Mouse (Mus musculus) adipocyte (in vitro differentiated cells): ENCODE results near the gene Lama5.

ENCODE experiments used
- DNase-seq: peaks from one replicate; pipeline ENCODE4 v3.0.0-alpha.2; 2016; ENCODE audit warnings: low spot score

The Lama5 gene

DNA sequence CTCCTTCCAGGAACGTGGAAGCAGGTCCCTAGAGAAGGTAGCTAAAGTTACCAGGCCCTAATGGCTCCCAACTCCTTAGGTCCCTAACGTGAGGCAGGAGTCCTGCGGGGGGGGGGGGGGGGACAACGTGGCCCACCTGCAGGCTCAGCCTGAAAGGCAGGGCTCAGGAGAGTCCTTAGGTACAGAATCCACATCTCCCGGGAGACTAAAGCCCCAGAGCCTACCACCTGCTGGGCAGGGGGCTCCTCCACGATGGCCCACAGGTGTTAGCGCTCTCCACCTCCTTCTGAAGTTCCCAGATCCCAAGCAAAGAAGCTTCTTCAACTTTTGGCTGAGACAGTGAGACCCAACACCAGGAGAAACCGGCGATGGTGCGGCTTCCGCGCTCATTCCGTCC, 1.0 kb downstream of the Lama5 start:
- DNase-seq: no peak

DNA sequence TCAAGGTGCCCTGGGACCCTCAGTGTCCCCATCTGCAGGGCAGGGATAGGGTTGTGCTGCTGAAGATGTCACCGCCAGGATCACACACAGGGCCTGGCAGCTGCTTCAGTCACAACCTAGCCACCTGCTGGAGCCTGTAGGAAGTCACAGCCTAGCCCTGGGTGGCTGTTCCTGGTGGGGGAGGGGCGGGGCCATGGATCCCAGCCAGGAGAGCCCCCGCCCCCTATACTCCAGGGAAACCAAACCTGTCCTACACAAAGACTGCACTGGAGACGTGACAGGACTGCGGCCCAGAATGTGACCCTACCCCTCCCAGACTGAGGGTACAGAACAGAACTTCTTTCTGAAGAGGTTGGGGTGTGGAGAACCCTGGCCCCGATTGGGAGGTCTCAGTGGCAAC, 3.4 kb downstream of the Lama5 start:
- DNase-seq: no peak

DNA sequence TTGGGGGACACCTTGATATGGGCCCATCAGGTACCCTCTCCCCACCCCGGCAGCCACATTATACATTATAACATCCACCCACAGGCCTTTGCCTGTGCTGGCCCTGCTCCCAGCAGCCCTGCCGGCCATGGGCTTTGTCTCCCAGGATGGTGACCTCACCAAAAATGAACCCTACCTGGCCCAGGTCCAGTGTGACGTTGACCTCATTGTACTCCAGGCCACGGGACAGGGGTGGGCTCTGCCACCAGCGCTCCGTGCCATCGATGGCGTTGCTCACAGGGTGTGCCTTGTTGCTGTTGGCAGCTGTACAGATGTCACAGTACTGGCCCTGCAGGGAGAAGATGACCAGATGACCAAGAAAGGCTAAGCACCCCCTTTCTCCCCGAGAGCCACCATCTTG, 4.6 kb downstream of the Lama5 start:
- no peak for DNase-seq

DNA sequence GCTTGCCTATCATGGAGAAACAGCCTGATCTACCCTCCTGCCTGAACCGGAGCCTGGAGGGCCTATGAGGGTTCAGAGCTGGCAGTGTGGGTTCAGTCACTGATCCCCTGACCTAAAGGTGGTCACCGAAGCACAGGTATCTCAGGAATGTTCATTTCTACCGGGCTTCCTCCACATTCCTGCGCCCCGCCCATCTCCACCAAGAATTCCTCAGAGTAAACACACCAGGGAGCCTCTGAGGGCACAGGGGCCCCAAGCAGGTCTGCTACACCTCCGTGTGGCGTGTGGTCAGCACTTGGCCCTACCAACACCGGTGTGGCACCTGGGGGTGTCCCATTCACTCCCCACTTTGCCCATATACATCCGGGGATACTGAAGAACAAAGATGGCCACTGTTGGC, 5.5 kb downstream of the Lama5 start:
- DNase-seq: no peak

DNA sequence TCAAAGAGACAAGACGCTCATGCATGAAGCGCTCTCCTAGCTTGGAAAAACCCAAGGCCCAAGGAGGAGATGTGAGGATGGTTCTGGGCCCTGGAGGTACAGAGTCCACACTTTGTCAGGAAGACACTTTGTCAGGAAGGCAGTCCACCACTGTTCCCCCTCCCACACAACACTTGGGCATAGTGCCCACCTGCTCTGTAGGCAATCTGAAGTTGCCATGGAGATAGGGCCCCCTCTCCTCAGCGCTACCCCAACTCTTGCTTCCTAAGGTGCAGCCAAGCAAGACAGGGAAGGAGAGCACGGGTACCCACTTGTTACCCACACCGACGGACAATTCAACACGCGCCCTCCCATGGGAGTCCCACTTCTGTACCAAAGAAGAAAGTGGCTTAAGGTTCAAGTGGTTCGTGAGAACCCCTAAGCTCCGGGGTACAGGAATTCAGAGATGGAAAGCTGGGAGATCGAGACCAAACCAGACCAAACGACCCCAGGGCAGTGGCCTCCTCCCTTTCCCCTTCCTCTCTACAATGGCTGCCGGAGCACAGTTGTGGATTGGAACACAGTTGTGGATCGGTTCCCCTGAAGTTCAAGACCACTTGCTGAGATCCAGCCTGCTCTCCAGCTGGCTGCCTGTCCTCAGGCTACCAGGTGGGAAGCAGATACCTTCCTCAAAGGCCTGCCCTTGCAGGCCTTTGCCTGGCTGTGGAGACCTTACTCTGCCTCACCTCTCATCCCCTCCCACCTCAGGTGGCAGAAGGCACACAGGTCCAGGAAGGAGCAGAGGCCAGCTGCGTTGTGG, 6.3 kb downstream of the Lama5 start:
- DNase-seq: no peak

DNA sequence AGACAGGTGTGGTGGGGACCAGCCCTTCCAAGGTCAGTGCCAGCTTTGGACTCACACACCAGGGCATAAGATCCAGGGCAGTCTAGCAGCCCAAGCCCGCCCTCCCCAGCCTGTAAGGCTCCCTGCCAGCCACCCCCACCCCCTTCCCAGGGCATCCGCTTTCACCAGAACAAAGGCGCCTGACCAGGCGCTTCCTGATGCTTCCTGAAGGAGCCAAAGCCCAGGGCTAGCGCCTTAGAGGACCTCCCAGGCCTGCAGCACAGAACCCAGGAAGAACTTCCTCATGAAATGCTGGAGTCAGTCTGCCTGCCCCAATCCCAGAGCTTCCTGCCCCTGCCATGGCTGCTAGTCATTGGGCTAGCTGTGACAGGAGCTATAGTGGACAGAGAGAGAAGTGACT, 7.0 kb downstream of the Lama5 start:
- DNase-seq: no peak

DNA sequence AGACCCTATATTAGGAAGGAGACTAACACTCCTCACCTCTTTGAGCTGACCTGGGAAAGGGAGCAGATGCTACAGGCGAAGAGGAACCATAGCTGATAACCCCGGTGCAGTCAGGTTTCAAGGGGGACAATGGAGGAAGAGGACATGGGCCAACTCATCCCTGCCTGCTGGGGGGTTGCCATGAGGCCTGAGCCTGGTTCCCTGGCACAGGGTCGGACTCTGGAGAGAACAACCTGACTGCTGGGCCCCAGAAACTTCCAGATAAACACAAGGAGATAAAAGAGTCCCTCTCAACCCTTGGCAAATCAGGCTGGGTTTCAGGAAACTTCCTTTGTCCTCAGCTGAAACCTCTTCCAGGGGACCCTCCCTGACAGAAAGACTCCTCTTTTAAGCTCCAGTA, 7.4 kb downstream of the Lama5 start:
- DNase-seq: no peak

DNA sequence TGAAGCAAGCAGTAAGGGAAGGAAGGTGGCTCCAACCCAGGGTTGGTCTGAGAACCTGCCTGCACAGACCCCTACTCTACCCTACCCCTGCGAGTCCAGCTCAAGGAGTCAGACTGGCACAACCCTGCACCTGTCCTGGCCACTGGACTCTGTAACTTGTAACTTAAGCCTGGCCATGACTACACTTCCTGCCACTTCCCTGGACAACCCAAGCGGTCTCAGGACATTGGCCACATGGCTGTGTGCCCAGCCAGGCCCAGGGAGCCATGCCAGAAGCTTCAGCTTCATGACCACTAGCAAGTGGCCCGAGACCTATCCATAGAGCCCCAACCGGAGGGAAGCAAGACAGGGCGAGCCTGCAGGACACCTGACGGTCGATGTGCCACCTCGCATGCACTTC, 8.1 kb downstream of the Lama5 start:
- DNase-seq: peak; percentile 77

DNA sequence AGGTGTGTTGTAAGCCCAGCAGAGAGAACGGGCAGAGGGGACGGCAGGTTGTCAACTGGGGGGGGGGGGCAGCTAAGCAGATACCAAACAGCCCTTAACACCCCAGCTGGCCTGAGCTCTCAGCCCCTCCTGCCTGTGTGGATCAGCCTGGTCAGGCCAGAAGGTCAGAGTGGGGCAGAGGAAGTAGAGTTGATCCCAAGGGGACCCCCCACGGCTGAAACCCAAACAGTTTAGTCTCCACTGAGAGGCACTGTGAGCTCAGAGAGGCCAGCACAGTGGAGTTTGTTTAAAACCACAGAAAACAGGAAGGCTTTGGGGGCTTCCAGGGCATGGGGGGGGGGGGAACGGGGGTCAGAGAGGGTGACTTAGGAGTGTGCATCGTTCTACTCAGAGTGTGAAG, 8.7 kb downstream of the Lama5 start:
- no peak for DNase-seq

DNA sequence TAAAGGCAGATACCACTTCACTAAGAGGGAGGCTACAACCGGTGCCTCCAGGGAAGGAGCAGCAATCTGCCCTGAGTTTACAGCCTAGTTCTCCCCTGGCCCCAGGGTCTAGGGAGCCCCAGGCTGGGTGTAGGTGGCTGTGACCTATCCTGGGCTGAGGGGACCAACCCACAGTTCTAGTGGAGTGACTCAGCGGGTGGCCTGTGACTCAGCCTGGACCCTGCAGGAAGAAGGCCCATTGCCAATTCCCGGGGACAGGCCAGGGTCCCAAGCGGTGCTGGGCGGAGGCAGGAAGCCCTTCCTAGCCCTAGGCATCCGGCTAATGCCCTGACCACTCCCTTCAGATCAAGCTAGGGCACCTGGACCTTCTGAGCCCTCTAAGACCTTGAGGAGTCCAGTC, 9.7 kb downstream of the Lama5 start:
- DNase-seq: no peak

DNA sequence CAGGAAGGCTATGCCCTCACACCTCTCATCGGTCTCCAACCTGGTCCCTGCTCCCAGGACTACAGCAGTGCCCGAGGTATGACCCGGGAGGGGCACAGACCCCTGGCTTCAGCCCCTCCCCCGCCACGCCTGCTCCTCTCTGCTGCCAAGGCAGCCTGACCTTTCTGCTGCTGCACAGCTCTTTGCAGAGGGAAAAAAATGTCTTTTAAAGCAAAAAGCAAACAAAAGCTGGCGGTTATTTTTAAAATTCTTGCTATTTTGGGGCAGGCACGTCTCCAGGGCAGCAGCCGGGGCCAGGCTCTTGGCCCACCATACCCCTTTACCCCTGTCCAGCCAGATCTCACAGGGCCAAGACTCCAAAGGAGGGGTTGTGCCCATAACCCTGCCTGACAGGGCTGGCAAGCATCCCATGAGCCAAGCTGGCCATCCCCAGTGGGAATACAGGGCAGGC, 10.6 kb downstream of the Lama5 start:
- peak; percentile 73 for DNase-seq

DNA sequence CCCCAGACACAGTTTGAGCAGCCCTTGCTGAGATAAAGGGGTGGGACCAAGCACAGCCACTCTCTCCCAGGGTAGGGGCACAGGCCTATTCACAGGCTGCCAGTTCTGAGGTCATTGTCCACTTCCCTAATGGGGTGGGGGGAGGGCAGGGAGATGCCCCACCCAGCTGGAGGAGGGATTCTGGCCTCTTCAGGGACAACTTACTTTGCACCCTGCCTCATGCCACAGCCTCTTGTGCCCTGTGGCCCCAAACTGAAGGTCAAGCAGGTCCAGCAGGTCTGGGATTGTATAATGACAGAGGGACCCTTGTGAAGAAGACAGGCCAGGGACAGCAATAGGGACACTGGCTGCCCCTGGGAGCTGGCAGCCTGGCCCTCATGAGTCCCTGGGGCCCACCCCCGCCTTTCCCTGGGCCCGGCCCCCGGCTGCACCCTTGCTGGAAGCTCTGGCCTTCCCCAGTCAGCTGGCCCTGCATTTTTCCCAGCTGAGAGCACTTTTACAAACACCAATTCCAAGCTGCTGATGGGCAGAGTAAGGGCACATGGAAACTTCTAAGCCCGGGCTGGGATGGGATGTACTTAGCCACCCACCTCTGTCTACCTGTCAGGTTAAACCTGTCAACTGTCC, 11.2 kb downstream of the Lama5 start:
- DNase-seq: peak; percentile 23

DNA sequence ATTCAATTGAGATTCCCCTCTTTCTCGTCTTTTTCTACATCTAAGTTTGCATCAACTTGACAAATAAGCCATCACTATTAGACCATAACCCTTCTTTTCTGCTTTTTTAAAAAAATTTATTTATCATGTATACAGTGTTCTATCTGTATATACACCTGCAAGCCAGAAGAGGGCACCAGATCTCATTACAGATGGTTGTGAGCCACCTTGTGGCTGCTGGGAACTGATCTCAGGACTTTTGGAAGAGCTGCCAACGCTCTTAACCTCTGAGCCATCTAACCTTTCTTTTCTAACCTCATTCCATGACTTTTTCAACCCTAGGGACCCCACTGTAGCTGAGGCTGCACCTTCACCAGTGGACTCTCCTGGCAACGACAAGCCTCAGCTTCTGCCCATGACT, 13.4 kb downstream of the Lama5 start:
- no peak for DNase-seq

DNA sequence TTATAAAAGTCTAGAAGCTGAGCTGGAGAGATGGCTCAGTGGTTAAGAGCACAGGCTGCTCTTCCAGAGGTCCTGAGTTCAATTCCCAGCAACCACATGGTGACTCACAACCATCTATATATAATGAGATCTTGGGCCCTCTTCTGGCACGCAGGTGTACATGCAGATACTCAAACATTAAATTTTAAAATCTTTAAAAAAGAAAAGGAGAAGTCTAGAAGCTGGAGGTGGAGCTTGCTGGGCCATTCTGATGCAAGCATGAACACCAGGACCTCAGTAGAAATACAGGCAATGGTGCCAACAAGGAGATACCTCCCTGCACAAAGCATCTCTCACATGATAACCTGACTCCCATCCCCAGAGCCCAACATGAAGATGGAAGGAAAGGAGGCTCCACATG, 16.7 kb downstream of the Lama5 start:
- no peak for DNase-seq

DNA sequence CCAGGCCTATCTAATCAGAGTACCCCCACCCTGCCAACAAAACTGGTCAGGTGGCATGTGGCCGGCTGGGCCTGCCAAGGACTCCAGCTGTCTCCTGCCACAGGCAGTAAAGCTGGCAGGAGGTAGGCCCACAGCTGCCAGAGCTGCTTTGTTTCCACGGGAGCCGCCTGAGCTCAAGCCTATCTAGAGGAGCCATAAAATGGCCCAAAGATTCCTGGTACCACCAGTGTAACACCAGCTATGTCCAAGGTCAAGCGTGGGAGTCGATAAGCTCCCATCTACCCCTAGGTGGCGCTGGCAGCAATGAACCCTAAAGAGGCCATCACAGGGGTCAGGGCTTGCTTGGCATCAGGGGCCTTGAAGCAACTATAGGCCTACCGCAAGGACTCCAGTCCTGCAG, 17.8 kb downstream of the Lama5 start:
- DNase-seq: peak; percentile 34

DNA sequence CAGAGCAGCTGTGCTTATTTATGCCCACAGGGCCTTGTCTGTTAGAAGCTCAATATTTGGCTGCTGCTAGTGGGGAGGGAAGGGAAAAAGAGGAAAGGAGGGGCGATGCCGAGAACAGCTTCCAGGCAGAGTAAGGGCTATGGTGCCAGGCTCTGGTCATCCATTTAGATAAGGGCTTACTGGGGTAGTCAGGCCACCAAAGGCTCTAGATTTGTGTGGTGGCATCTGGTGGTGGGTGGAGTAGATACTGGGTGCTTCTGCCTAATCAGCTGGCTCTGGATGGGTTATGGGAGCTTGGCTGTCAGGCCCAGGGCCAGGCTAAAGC, 19.7 kb downstream of the Lama5 start:
- no peak for DNase-seq

DNA sequence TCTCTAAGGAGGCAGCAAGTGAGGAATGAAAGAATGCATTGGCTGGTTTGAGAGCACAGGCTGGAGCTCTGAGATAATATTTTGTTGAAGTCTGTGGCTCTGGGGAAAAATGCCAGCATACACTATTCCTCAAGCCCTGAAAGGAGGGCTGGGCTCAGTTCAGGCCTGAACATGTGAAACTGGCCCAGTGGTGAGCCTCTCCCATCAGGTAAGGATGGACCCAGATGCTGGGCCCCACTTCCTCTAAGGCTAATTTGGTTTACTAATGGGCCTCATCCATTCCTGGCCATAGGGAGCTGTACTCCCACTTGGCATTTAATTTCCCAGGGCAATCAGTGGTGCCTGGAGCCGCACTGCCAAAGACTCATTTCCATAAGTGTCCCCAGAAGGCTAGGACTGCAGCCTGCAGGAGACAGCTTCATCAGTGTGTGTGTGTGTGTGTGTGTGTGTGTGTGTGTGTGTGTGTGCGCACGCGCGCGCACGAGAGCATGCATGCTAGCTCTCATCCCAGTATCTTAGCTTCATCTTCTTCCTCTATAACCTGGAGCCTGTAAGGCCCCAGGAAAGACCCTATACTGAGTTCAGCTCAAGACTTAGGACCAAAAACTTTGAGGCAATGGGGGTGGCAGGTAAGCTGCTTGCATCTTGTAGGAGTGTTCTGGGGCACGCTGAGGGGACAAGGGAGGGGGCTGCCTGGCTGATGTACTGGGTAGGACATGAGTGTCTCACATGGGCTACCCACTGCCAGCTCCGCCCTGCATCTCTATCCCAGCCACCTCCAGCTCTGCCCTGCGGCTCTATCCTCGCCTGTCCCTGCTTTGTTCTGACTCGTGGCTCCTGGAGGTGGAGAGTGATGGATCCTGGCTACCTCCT, 20.3 kb downstream of the Lama5 start:
- DNase-seq: no peak

DNA sequence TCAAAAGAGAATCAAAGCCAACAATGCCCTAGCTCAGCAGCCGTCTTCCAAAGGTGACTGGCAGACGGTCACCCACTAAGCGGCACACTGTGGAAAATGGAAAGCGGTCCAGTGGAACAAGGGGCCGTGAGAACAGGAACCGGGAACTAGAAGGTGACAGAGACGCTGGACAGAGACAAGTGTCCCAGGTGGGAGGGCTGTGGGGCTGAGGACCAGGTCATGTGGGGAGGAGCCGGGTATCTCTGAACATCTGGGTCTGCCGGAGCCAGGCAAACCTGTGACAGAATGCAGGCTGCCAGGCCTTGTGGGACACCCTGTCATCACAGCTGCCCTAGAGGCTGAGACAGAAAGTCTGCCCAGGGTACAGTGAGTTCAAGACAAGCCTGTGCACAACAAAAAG, 21.2 kb downstream of the Lama5 start:
- no peak for DNase-seq

DNA sequence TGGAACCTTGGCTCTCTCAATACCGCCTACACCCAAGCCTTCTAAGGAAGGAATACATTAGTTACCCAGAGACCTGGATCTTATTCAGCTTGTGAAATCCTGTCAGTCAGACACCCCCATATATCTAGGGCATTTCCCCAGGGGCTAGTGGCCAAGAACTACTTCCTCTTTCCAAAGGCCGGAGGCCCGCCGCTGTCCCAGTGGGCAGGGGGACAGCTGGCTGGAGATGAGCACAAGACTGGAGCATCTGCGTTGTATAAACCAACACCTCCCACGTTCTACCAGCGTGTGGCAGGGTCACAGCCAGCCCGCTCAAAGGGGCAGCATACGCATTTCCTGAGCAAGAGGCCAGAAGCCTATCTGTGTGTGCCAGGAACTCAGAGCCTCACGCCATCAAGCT, 22.9 kb downstream of the Lama5 start:
- no peak for DNase-seq

DNA sequence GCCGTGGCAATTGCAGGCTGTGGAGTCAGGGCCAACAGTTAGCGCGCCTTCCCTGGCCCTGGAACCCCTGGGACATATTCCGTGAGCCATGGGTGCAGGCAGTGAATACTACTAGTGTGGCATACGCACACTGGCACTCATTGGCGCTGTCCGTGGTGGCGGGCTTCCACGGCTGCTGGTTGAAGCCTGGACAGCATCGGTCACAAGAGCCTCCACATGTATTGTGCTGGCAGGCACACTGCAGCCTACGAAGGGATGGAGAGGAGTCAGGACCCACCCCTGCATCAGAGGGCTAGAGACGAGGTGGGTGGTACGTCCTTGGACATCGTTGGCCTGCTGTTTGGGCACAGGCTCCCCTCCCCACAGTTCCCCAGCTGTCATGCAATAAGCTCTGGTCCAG, 23.4 kb downstream of the Lama5 start:
- DNase-seq: no peak

DNA sequence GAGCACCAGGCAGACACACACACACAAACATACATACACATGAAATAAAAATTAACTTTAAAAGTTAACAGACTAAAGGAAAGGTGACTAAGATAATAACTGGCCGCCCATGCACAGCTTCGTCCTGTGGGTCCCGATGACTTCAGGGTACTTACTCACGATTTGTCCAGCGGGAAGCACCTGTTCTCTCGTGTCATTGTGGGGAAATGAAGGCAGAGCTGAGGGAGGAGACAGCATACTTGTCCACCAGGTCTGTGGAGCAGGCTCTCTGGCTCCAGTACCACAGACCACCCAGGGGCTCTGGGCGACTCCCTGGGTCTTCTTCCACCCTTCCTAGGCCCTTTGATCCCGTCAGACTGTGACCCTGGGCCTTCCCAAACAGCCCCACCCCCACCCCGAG, 24.4 kb downstream of the Lama5 start:
- no peak for DNase-seq

DNA sequence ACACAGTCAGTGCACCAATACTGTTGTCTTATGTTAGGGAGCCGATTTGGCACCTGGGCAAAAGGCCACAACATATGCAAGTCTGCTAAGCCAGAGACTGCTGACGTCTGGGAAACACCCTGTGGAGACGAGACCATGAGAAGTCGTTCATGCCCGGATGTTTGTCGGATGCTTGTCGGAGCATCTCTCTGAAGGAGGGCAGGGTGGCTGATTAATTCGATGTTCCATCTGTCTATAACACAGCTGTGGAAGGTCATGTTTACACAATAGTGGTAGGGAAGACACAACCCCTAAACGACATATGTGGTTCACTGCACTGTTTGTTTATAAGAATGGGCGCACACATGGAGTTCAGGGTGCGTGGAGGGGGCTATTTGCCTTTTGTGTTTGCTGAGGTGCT, 25.0 kb downstream of the Lama5 start:
- DNase-seq: no peak

DNA sequence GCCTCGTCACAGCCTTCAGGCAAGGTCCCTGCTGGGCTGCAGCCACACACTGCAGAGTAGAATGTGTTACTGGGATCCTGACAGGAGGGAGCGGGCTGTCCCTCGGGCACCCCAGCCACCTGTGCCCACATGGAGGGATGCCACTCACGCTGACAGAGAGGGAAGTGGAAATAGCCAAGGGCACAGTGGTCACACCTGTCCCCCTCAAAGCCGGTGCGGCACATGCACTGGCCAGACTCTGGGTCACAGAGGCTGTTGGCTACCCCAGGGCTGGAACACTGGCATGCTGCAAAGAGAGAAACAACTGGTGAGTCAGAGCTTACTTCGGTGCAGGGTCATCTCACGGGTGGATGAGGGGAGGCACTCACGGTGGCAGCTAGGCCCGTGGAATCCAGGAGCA, 26.9 kb downstream of the Lama5 start:
- no peak for DNase-seq
